Comparison of ENCODE assay signal across 13 mouse cellular contexts in the genomic region with DNA sequence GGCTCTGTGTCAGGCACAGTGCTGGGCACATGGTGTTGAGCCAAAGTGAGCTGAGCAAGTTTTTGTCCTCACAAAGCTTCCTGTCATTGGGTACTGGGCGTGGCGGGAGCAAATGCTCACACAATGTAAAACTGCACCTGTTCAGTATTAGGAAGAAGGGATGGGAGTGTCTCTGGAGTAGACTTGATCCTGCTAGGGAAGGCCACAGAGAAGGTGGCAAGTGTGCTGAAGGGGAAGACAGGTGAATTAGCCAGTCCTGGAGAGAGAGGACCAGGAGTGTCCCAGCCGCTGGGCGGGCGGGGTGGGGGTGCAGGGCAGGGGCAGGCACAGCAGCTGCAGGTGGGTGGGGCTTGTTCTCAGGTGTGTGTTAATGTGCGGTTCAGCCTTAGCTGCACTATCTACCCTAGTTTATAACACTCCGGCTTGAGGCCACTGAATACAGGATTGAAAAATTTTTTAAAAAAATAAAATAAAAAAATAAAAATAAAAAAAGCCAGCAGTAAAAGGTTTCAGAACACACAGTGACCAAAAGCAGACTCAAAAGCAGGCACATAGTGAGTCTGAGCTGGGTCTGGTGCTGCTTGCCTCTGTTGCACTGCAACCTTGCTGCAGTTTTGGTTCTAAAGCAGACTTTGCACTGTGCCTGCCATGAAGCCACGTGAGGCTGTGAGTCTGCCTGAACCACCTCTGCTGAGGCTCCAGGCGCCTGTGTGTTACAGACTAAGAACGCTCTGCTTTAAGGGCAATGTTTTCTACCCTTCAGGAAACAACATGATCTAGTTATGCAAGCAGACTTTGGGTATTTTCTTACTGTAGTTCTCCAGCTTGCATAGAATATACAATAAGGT. TPM values are rescaled to one million over a fixed set of nuclear protein-coding genes. Genes with fewer than 3 reads are reported as not detected.
DNase-seq lines count a peak whose midpoint lies in the region; ATAC-seq and TF ChIP-seq lines count a peak whose summit lies in the region.
"Had no signal": no experiment of that assay in that cellular context is flagged by ENCODE, and none has a peak within 500 bp of the region (broad histone marks: within the 10 kb centered on the region; RNA-seq: fewer than 3 reads in every experiment).

No protein-coding gene starts in this region.

- H3K4me2 ChIP-seq in hindbrain, embryonic 11.5 days (replicated peaks; ENCODE audit: low read depth, low read length): no peak overlapping the region
- no peak overlapping the region for H3K4me2 ChIP-seq in hindbrain, embryonic 16.5 days (ENCODE audit: low read length)

- no peaks in the 10 kb centered on the region for H3K36me3 ChIP-seq in hindbrain, embryonic 11.5 days (ENCODE audit: control insufficient read depth, insufficient read depth, low read length)
- H3K36me3 ChIP-seq in hindbrain, embryonic 16.5 days (ENCODE audit: control insufficient read depth, insufficient read depth, low read length): no peaks in the 10 kb centered on the region
- no peaks in the 10 kb centered on the region for H3K36me3 ChIP-seq in ES-Bruce4 (ENCODE audit: control insufficient read depth, insufficient read depth, low read length, poor library complexity, severe bottlenecking)
- H3K36me3 ChIP-seq: liver, embryonic 13.5 days had no signal

- no peak overlapping the region for H3K9ac ChIP-seq in hindbrain, embryonic 11.5 days (ENCODE audit: low read depth, low read length)
- H3K9ac ChIP-seq in hindbrain, embryonic 16.5 days (ENCODE audit: low read depth, low read length): no peak overlapping the region
- no peak overlapping the region for H3K9ac ChIP-seq in ES-Bruce4 (ENCODE audit: low read depth, poor library complexity, severe bottlenecking)
- H3K9ac ChIP-seq: liver, embryonic 13.5 days had no signal

- H3K4me3 ChIP-seq in hindbrain, embryonic 11.5 days (ENCODE audit: low read depth, low read length): no peak overlapping the region
- H3K4me3 ChIP-seq in hindbrain, embryonic 16.5 days (ENCODE audit: low read length): no peak overlapping the region
- no peak overlapping the region for H3K4me3 ChIP-seq in ES-Bruce4 (ENCODE audit: low read depth, low read length)
- H3K4me3 ChIP-seq: liver, embryonic 13.5 days had no signal

- no peak for DNase-seq in hindbrain, embryonic 11.5 days (ENCODE audit: low spot score)
- DNase-seq in R1 (ENCODE audit: low read depth, low spot score): peak; percentile 37
- peak; percentile 60 for DNase-seq in kidney, adult 9 months
- DNase-seq in frontal cortex, adult 2 months (ENCODE audit: extremely low spot score in 1 of 2, low spot score in 1 of 2): no peak
- DNase-seq in natural killer cell, adult 2 months (ENCODE audit: low spot score in 2 of 2): no peak
- no peak for DNase-seq in c-Kit-positive CD71-positive TER-119-positive erythroid progenitor cells, embryonic 14.5 days (ENCODE audit: low spot score)
- DNase-seq: cerebellum, adult 18-20 months; lung, postnatal 36 days had no signal

- no peak for TF ChIP-seq POLR2A in ES-Bruce4 (IDR thresholded peaks at IDR 0.05; ENCODE audit: insufficient read depth, low read length)

- H3K27ac ChIP-seq in hindbrain, embryonic 11.5 days (ENCODE audit: low read depth, low read length): peak overlapping the region; percentile 74; the same call in 1 of the 2 replicates
- no peak overlapping the region for H3K27ac ChIP-seq in hindbrain, embryonic 16.5 days (ENCODE audit: low read depth, low read length)
- H3K27ac ChIP-seq in ES-Bruce4 (ENCODE audit: insufficient read depth, low read length): no peak overlapping the region
- H3K27ac ChIP-seq: liver, embryonic 13.5 days had no signal

- H3K27me3 ChIP-seq in hindbrain, embryonic 11.5 days (ENCODE audit: control insufficient read depth, insufficient read depth, low read length): no peaks in the 10 kb centered on the region
- H3K27me3 ChIP-seq in hindbrain, embryonic 16.5 days (replicated peaks; ENCODE audit: control insufficient read depth, insufficient read depth, low read length): no peaks in the 10 kb centered on the region
- no peaks in the 10 kb centered on the region for H3K27me3 ChIP-seq in ES-Bruce4 (ENCODE audit: control insufficient read depth, insufficient read depth, low read length, poor library complexity, severe bottlenecking)
- H3K27me3 ChIP-seq: CH12.LX; liver, embryonic 13.5 days had no signal

- WGBS in hindbrain, embryonic 11.5 days: 77% methylated on average over 10 of the region's 10 CpGs
- WGBS in hindbrain, embryonic 16.5 days: 75% methylated on average over 10 of the region's 10 CpGs

- TF ChIP-seq CTCF in ES-Bruce4 (IDR thresholded peaks at IDR 0.05; ENCODE audit: low read depth, low read length): no peak

- H3K4me1 ChIP-seq in hindbrain, embryonic 11.5 days (replicated peaks; ENCODE audit: control insufficient read depth, insufficient read depth, low read length): 0 out of 2 replicates have a peak, but pooled peaks cover 2% of the 10 kb centered on the region
- no peaks in the 10 kb centered on the region for H3K4me1 ChIP-seq in hindbrain, embryonic 16.5 days (ENCODE audit: control insufficient read depth, insufficient read depth, low read depth, low read length)
- peaks cover 4% of the 10 kb centered on the region for H3K4me1 ChIP-seq in ES-Bruce4 (ENCODE audit: control insufficient read depth, insufficient read depth, low read length)

- TF ChIP-seq EP300 in ES-Bruce4 (IDR thresholded peaks at IDR 0.05; ENCODE audit: insufficient read depth, low read depth, low read length): 0 out of 2 replicates have a peak, but pooled peaks have one; percentile 22

- no peaks in the 10 kb centered on the region for H3K9me3 ChIP-seq in hindbrain, embryonic 11.5 days (ENCODE audit: control insufficient read depth, low read length)
- no peaks in the 10 kb centered on the region for H3K9me3 ChIP-seq in hindbrain, embryonic 16.5 days (ENCODE audit: control insufficient read depth, low read length)
- H3K9me3 ChIP-seq in ES-Bruce4 (replicated peaks; ENCODE audit: control insufficient read depth, insufficient read depth, low read length, poor library complexity, severe bottlenecking): no peaks in the 10 kb centered on the region
- H3K9me3 ChIP-seq: liver, embryonic 13.5 days had no signal

- ATAC-seq in hindbrain, embryonic 11.5 days (ENCODE audit: low FRiP score): peak; percentile 11; the same call in 1 of the 2 replicates
- no peak for ATAC-seq in hindbrain, embryonic 16.5 days
- ATAC-seq: inflammation-experienced regulatory T-cells, adult 6 months had no signal

RNA-seq across cellular contexts. Expression of a gene that starts 22.7 kb away (rescaled TPM):
- polyA plus RNA-seq in hindbrain, embryonic 11.5 days (2014; fragmentation: Nextera tagmentation; extraction: Ambion mirVana): 0.76 and 2.1 TPM in 2 replicates
- polyA plus RNA-seq in hindbrain, embryonic 16.5 days (2015; fragmentation: Nextera tagmentation; extraction: Ambion mirVana): 0.76 and 6.6 TPM in 2 replicates
- polyA plus RNA-seq in ES-Bruce4 (2011; ENCODE audit: insufficient read depth, insufficient read length, low read depth, missing spikeins): not detected in 2 replicates
- 6.3 and 7.1 TPM in 2 replicates for polyA plus RNA-seq in frontal cortex, adult 2 months (2012; rRNA removed)
- polyA plus RNA-seq: inflammation-experienced regulatory T-cells, adult 6 months had no signal

RNA-seq across cellular contexts. Expression of a gene that starts 53.6 kb away (rescaled TPM):
- polyA plus RNA-seq in hindbrain, embryonic 11.5 days (2014; fragmentation: Nextera tagmentation; extraction: Ambion mirVana): 173 and 196 TPM in 2 replicates
- polyA plus RNA-seq in hindbrain, embryonic 16.5 days (2015; fragmentation: Nextera tagmentation; extraction: Ambion mirVana): 25.6 and 32.3 TPM in 2 replicates
- not detected in 2 replicates for polyA plus RNA-seq in ES-Bruce4 (2011; ENCODE audit: insufficient read depth, insufficient read length, low read depth, missing spikeins)
- 0.32 and 0.42 TPM in 2 replicates for polyA plus RNA-seq in frontal cortex, adult 2 months (2012; rRNA removed)
- polyA plus RNA-seq: inflammation-experienced regulatory T-cells, adult 6 months had no signal

Comparison
In these comparisons a context has a peak if more than half of its experiments do, and no peak if none do; other contexts are left out.
1. DNase-seq: peak in R1 (single experiment) and kidney, adult 9 months (single experiment); none in hindbrain, embryonic 11.5 days (single experiment), frontal cortex, adult 2 months (0 of 2), natural killer cell, adult 2 months (0 of 2) and c-Kit-positive CD71-positive TER-119-positive erythroid progenitor cells, embryonic 14.5 days (single experiment).
2. RNA of a gene that starts 53.6 kb away (polyA plus RNA-seq): 173 to 196 TPM in hindbrain, embryonic 11.5 days and 25.6 to 32.3 TPM in hindbrain, embryonic 16.5 days; 0.32 to 0.42 TPM in frontal cortex, adult 2 months and not detected in ES-Bruce4; every median in the first group is over 10 times any median in the second.